ENCODE assay signal across 14 mouse cellular contexts in the genomic region with DNA sequence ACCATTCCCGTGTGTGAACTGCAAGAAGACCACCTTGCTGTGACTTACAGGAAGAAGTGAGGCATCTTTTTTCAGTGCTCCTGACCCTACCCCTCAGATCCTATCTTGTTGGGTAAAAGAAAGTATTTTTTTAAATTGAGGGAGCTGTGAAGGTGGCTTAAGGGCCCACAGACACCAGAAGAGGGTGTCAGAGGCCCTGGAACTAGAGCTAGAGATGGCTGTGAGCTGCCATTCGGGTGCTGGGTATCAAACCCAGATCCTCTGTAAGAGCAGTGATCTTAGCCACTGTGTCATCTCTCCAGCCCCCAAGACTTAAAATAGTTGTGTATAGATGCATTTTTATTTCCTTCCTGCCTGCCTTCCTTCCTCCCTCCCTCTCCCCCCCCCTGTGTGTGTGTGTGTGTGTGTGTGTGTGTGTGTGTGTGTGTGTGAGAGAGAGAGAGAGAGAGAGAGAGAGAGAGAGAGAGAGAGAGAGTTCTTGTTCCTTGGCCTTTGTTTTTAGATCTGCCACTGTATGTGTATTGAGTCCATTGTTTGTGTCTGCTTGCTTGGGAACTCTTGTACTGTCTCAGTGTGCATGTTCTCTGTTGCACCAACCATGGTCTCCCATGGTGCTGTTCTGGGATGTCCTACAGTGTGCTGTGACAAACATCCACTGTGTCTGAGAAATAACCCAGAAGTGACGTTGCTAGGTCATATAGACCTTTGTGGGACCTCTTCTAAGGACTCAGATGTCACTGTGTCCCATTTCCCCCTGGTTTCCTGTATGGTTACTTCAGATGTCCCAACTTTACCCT. TPM values are rescaled to one million over a fixed set of nuclear protein-coding genes. Genes with fewer than 3 reads are reported as not detected.
DNase-seq lines count a peak whose midpoint lies in the region; ATAC-seq and TF ChIP-seq lines count a peak whose summit lies in the region.
"Had no signal": no experiment of that assay in that cellular context is flagged by ENCODE, and none has a peak within 500 bp of the region (broad histone marks: within the 10 kb centered on the region; RNA-seq: fewer than 3 reads in every experiment).

No protein-coding gene starts in this region.

- TF ChIP-seq CTCF in cerebellum, adult 2 months (IDR thresholded peaks at IDR 0.05; ENCODE audit: borderline replicate concordance, insufficient read depth, low read depth, low read length): no peak
- no peak for TF ChIP-seq CTCF in stomach, postnatal 0 days (IDR thresholded peaks at IDR 0.05; ENCODE audit: low read depth)
- no peak for TF ChIP-seq CTCF in left cerebral cortex, adult 2 months (IDR thresholded peaks at IDR 0.05)
- no peak for TF ChIP-seq CTCF in midbrain, postnatal 0 days (IDR thresholded peaks at IDR 0.05)

- peak overlapping the region; percentile 13; the same call in 1 of the 2 replicates for H3K9ac ChIP-seq in heart, embryonic 16.5 days (ENCODE audit: low read length)
- H3K9ac ChIP-seq in stomach, embryonic 16.5 days (ENCODE audit: low read length): no peak overlapping the region
- no peak overlapping the region for H3K9ac ChIP-seq in stomach, postnatal 0 days (ENCODE audit: low read length)
- H3K9ac ChIP-seq in midbrain, postnatal 0 days (replicated peaks; ENCODE audit: low read length, poor library complexity, severe bottlenecking): no peak overlapping the region
- H3K9ac ChIP-seq: embryonic facial prominence, embryonic 12.5 days; hindbrain, embryonic 14.5 days; liver, embryonic 15.5 days had no signal

- 0 out of 2 replicates have a peak overlapping the region, but pooled peaks have one; percentile 2 for H3K27ac ChIP-seq in cerebellum, adult 2 months (ENCODE audit: insufficient read depth, low read length)
- peak overlapping the region; percentile 92 for H3K27ac ChIP-seq in heart, embryonic 16.5 days (ENCODE audit: low read length)
- peak overlapping the region; percentile 83; the same call in 1 of the 2 replicates for H3K27ac ChIP-seq in stomach, embryonic 16.5 days (ENCODE audit: low read length)
- no peak overlapping the region for H3K27ac ChIP-seq in stomach, postnatal 0 days (replicated peaks)
- no peak overlapping the region; the same call in 1 of the 2 replicates for H3K27ac ChIP-seq in left cerebral cortex, adult 2 months
- H3K27ac ChIP-seq in midbrain, postnatal 0 days (ENCODE audit: low read depth, low read length): no peak overlapping the region
- H3K27ac ChIP-seq: embryonic facial prominence, embryonic 12.5 days; hindbrain, embryonic 14.5 days had no signal

- no peak for ATAC-seq in heart, embryonic 16.5 days (replicated peaks; ENCODE audit: extremely low read depth, insufficient read depth, low FRiP score)
- ATAC-seq in stomach, embryonic 16.5 days (ENCODE audit: insufficient read depth, low FRiP score): no peak
- no peak for ATAC-seq in stomach, postnatal 0 days (ENCODE audit: low FRiP score, low TSS enrichment)
- ATAC-seq in midbrain, postnatal 0 days (ENCODE audit: low FRiP score): no peak

- TF ChIP-seq EP300 in stomach, postnatal 0 days (optimal IDR thresholded peaks at IDR 0.05): no peak

- no peaks in the 10 kb centered on the region for H3K36me3 ChIP-seq in heart, embryonic 16.5 days (ENCODE audit: control insufficient read depth, insufficient read depth)
- H3K36me3 ChIP-seq in stomach, embryonic 16.5 days (ENCODE audit: control insufficient read depth, insufficient read depth, low read length): no peaks in the 10 kb centered on the region
- no peaks in the 10 kb centered on the region for H3K36me3 ChIP-seq in stomach, postnatal 0 days (ENCODE audit: control insufficient read depth, insufficient read depth, low read length)
- no peaks in the 10 kb centered on the region for H3K36me3 ChIP-seq in midbrain, postnatal 0 days (ENCODE audit: insufficient read depth, low read length)
- H3K36me3 ChIP-seq: embryonic facial prominence, embryonic 12.5 days; liver, embryonic 15.5 days had no signal

- H3K4me1 ChIP-seq in cerebellum, adult 2 months (ENCODE audit: control insufficient read depth, insufficient read depth, low read length): peaks cover 36% of the 10 kb centered on the region
- H3K4me1 ChIP-seq in heart, embryonic 16.5 days (ENCODE audit: control insufficient read depth, insufficient read depth, low read length): peaks cover 72% of the 10 kb centered on the region
- peaks cover 52% of the 10 kb centered on the region for H3K4me1 ChIP-seq in stomach, embryonic 16.5 days (ENCODE audit: control insufficient read depth, insufficient read depth, low read length)
- H3K4me1 ChIP-seq in stomach, postnatal 0 days (replicated peaks; ENCODE audit: control insufficient read depth, insufficient read depth): peaks cover 16% of the 10 kb centered on the region
- H3K4me1 ChIP-seq in midbrain, postnatal 0 days (ENCODE audit: insufficient read depth, low read length): peaks cover 19% of the 10 kb centered on the region; the same call in 1 of the 2 replicates

- WGBS in cerebellum, adult 2 months: 83% methylated on average over 3 of the region's 3 CpGs
- 57% methylated on average over 3 of the region's 3 CpGs for WGBS in heart, embryonic 16.5 days
- 61% methylated on average over 3 of the region's 3 CpGs for WGBS in stomach, embryonic 16.5 days
- WGBS in stomach, postnatal 0 days: 73% methylated on average over 3 of the region's 3 CpGs
- 81% methylated on average over 3 of the region's 3 CpGs for WGBS in midbrain, postnatal 0 days

- H3K4me2 ChIP-seq in heart, embryonic 16.5 days (ENCODE audit: low read depth, low read length): 0 out of 2 replicates have a peak overlapping the region, but pooled peaks have one; percentile 61
- H3K4me2 ChIP-seq in stomach, embryonic 16.5 days (ENCODE audit: low read depth, low read length): no peak overlapping the region
- H3K4me2 ChIP-seq in stomach, postnatal 0 days (replicated peaks; ENCODE audit: low read depth): no peak overlapping the region
- no peak overlapping the region for H3K4me2 ChIP-seq in midbrain, postnatal 0 days (ENCODE audit: low read depth, low read length, poor library complexity, severe bottlenecking)
- H3K4me2 ChIP-seq: embryonic facial prominence, embryonic 12.5 days; hindbrain, embryonic 14.5 days; liver, embryonic 15.5 days had no signal

- no peak for DNase-seq in cerebellum, adult 2 months
- no peak for DNase-seq in cerebellum, adult 9-10 months
- DNase-seq in heart, adult 9 months (ENCODE audit: low spot score in 2 of 2): no peak
- no peak for DNase-seq in stomach, postnatal 0 days (ENCODE audit: low spot score)
- DNase-seq in left cerebral cortex, adult 2 months (ENCODE audit: extremely low spot score in 1 of 2, low spot score in 2 of 2): no peak
- no peak for DNase-seq in midbrain, postnatal 0 days (ENCODE audit: low spot score)
- DNase-seq: adrenal gland, postnatal 14 days; kidney, adult 11 months; kidney, postnatal 36 days had no signal

- no peaks in the 10 kb centered on the region for H3K9me3 ChIP-seq in heart, embryonic 16.5 days (replicated peaks; ENCODE audit: control insufficient read depth, low read length)
- no peaks in the 10 kb centered on the region for H3K9me3 ChIP-seq in stomach, embryonic 16.5 days (replicated peaks; ENCODE audit: control insufficient read depth, low read length)
- H3K9me3 ChIP-seq in stomach, postnatal 0 days (ENCODE audit: control insufficient read depth, low read length): no peaks in the 10 kb centered on the region
- no peaks in the 10 kb centered on the region for H3K9me3 ChIP-seq in midbrain, postnatal 0 days (ENCODE audit: low read length)
- H3K9me3 ChIP-seq: embryonic facial prominence, embryonic 12.5 days; liver, embryonic 15.5 days had no signal

- no peaks in the 10 kb centered on the region for H3K27me3 ChIP-seq in cerebellum, adult 2 months (ENCODE audit: control insufficient read depth, insufficient read depth, low read length)
- no peaks in the 10 kb centered on the region for H3K27me3 ChIP-seq in heart, embryonic 16.5 days (ENCODE audit: control insufficient read depth, insufficient read depth, low read length)
- no peaks in the 10 kb centered on the region for H3K27me3 ChIP-seq in stomach, embryonic 16.5 days (ENCODE audit: control insufficient read depth, insufficient read depth, low read length)
- H3K27me3 ChIP-seq in stomach, postnatal 0 days (ENCODE audit: control insufficient read depth, insufficient read depth, low read length): no peaks in the 10 kb centered on the region
- H3K27me3 ChIP-seq in midbrain, postnatal 0 days (ENCODE audit: insufficient read depth, low read length): no peaks in the 10 kb centered on the region
- H3K27me3 ChIP-seq: embryonic facial prominence, embryonic 12.5 days; liver, embryonic 15.5 days had no signal

- intact Hi-C loops in left cerebral cortex, adult 2 months (cut with DNase I): loop anchor here (5.0 kb wide), 1 partner anchor 57 kb away; a partner anchor contains a TSS

- no peak for TF ChIP-seq POLR2A in cerebellum, adult 2 months (IDR thresholded peaks at IDR 0.05; ENCODE audit: borderline replicate concordance, insufficient read depth, low read length)

- H3K4me3 ChIP-seq in cerebellum, adult 2 months (replicated peaks; ENCODE audit: insufficient read depth, low read depth, low read length): no peak overlapping the region
- H3K4me3 ChIP-seq in heart, embryonic 16.5 days (ENCODE audit: low read length): no peak overlapping the region
- no peak overlapping the region for H3K4me3 ChIP-seq in stomach, embryonic 16.5 days (replicated peaks; ENCODE audit: low read length)
- no peak overlapping the region for H3K4me3 ChIP-seq in stomach, postnatal 0 days (ENCODE audit: low read depth, low read length)
- H3K4me3 ChIP-seq in left cerebral cortex, adult 2 months: no peak overlapping the region
- H3K4me3 ChIP-seq in midbrain, postnatal 0 days (ENCODE audit: low read depth, low read length): no peak overlapping the region
- H3K4me3 ChIP-seq: embryonic facial prominence, embryonic 12.5 days; liver, embryonic 15.5 days had no signal

RNA-seq across cellular contexts. Expression of a gene that starts 35.9 kb away (rescaled TPM):
- polyA plus RNA-seq in cerebellum, adult 2 months (2012; rRNA removed): 22.9 and 24.4 TPM in 2 replicates
- 1.2 TPM in 2 replicates for polyA plus RNA-seq in heart, embryonic 16.5 days (2015; fragmentation: Nextera tagmentation; extraction: Ambion mirVana)
- polyA plus RNA-seq in stomach, embryonic 16.5 days (2015; fragmentation: Nextera tagmentation; extraction: Ambion mirVana): 2.9 and 3.4 TPM in 2 replicates
- 5.3 and 5.6 TPM in 2 replicates for polyA plus RNA-seq in stomach, postnatal 0 days (2015; fragmentation: Nextera tagmentation; extraction: Ambion mirVana)
- total RNA-seq in left cerebral cortex, adult 2 months (2021): 10 to 100 TPM; 10.1 to 10.8 TPM
- total RNA-seq in midbrain, postnatal 0 days (2014; rRNA removed): 1.5 and 3.3 TPM in 2 replicates
- 2.0 and 2.8 TPM in 2 replicates for polyA plus RNA-seq in midbrain, postnatal 0 days (2015; fragmentation: Nextera tagmentation; extraction: Ambion mirVana)

RNA-seq across cellular contexts. Expression of a gene that starts 49.0 kb away (rescaled TPM):
- 23.7 and 26.0 TPM in 2 replicates for polyA plus RNA-seq in cerebellum, adult 2 months (2012; rRNA removed)
- polyA plus RNA-seq in heart, embryonic 16.5 days (2015; fragmentation: Nextera tagmentation; extraction: Ambion mirVana): 15.5 and 16.7 TPM in 2 replicates
- polyA plus RNA-seq in stomach, embryonic 16.5 days (2015; fragmentation: Nextera tagmentation; extraction: Ambion mirVana): 19.3 TPM in 2 replicates
- 10.5 and 10.9 TPM in 2 replicates for polyA plus RNA-seq in stomach, postnatal 0 days (2015; fragmentation: Nextera tagmentation; extraction: Ambion mirVana)
- total RNA-seq in left cerebral cortex, adult 2 months (2021): 10 to 100 TPM; 22.0 to 23.5 TPM
- 18.1 and 22.2 TPM in 2 replicates for total RNA-seq in midbrain, postnatal 0 days (2014; rRNA removed)
- 22.7 and 23.3 TPM in 2 replicates for polyA plus RNA-seq in midbrain, postnatal 0 days (2015; fragmentation: Nextera tagmentation; extraction: Ambion mirVana)

RNA-seq across cellular contexts. Expression of a gene that starts 58.3 kb away (rescaled TPM):
- 111 and 116 TPM in 2 replicates for polyA plus RNA-seq in cerebellum, adult 2 months (2012; rRNA removed)
- 19.7 and 20.8 TPM in 2 replicates for polyA plus RNA-seq in heart, embryonic 16.5 days (2015; fragmentation: Nextera tagmentation; extraction: Ambion mirVana)
- polyA plus RNA-seq in stomach, embryonic 16.5 days (2015; fragmentation: Nextera tagmentation; extraction: Ambion mirVana): 9.7 and 14.0 TPM in 2 replicates
- polyA plus RNA-seq in stomach, postnatal 0 days (2015; fragmentation: Nextera tagmentation; extraction: Ambion mirVana): 14.8 and 19.2 TPM in 2 replicates
- 100 to 1,000 TPM; 166 to 171 TPM for total RNA-seq in left cerebral cortex, adult 2 months (2021)
- 229 and 234 TPM in 2 replicates for total RNA-seq in midbrain, postnatal 0 days (2014; rRNA removed)
- 87.8 and 96.5 TPM in 2 replicates for polyA plus RNA-seq in midbrain, postnatal 0 days (2015; fragmentation: Nextera tagmentation; extraction: Ambion mirVana)

Comparison
In these comparisons a context has a peak if more than half of its experiments do, and no peak if none do; other contexts are left out.
1. H3K27ac ChIP-seq: peak in cerebellum, adult 2 months (single experiment), heart, embryonic 16.5 days (single experiment) and stomach, embryonic 16.5 days (single experiment); none in stomach, postnatal 0 days (single experiment), left cerebral cortex, adult 2 months (single experiment) and midbrain, postnatal 0 days (single experiment).